Mouse (Mus musculus) thymus, postnatal 25 days (tissue): ENCODE measurements at regions not wholly inside any gene's neighbourhood (a gene's known extent, or its start where the extent isn't known, plus 50 kb on each side); places are given as distances from the start of the nearest gene placed in this dataset.
A peak's percentile ranks its signal among the peaks of the same experiment; 100 is the strongest.
"Not testable (repeated sequence)": the region's sequence is repeated elsewhere in the genome, so short reads cannot be mapped to it uniquely, and the experiment has no call there.

Experiments
- DNase-seq: peaks from one replicate; pipeline ENCODE4 v3.0.0; 2022

DNA sequence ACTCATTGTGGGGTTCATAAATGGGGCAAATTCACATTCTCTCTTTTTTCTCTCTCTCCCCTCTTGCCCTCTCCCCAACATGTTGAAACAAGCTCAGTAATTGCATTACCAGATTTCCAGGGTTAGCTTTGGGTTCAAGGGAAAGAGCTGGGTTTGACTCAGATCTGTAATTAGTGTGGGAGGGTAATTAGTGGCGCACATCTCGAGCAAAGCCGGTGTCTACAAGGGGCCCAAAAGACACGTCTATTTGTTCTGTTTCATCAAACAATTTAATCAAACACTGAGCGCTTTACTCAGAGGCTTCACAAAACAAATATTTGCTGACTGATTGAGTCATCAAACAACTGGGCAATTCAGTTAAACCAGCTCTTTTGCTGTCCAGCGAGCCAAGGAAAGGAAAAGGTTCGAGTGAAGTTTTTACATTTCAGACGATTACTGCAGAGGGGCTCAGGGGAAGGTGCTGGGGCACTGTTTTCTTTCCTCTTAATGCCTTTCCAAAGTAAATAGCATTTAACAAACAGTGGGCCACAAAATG lies 193.6 kb upstream of the Six2 start:
- no peak for DNase-seq

DNA sequence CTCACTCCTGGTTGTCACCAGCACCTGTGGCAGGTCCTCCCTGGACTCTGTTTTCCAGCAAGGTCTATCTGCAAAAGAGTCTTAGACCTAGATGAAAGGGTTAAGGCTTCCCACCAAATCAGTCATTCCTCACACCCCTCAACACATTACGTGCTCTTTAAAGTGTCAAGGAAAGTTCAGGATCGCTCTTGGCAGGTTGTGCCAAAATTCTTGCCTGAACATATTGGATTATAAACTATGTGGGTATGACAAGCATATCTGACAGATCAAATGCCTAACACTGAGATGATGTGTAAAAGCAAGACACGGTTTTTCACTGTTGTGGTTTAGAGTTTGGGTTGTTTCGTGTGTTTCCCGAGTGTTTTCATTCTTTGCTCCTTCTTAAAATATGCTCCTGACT lies 193.0 kb upstream of the Six2 start:
- DNase-seq: no peak

DNA sequence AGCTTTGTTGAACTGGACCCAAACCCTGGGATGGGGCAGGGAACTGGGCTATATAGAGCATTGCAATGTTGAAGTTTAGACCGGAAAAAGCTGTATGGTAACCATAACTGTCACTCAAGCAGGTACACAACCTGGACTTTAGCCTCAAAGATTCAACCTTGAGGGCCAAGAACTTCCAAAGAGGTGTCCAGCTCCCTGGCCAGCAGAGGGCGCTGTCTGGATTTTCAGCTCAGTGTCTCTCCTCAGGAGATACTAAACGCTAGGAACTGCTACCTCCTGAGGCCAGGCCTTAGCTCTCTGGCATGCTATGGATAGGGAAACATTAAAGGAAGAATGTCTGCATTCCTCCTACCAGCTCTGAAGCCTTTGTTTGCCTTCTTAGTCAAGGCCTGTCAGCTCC lies 189.4 kb upstream of the Six2 start:
- peak; percentile 42 for DNase-seq

DNA sequence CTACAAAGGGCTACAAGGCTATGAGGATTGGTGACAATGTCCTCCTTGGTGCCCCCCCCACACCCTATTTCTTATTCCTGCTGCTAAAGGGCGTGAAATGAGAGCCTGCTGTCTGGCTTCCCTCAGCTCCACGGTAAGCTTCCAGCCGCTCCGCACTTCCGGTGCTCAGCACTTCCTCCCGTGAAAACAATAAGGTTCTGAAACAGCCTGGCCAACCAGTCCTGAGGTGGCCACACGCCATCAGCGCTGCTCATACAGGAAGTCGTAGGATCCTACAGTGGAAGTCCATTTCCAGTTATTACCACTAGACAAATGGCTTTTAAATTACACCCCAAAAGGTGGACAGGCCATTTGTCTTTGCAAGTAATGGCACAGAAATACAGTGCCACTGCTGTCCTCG lies 188.8 kb upstream of the Six2 start:
- DNase-seq: no peak

DNA sequence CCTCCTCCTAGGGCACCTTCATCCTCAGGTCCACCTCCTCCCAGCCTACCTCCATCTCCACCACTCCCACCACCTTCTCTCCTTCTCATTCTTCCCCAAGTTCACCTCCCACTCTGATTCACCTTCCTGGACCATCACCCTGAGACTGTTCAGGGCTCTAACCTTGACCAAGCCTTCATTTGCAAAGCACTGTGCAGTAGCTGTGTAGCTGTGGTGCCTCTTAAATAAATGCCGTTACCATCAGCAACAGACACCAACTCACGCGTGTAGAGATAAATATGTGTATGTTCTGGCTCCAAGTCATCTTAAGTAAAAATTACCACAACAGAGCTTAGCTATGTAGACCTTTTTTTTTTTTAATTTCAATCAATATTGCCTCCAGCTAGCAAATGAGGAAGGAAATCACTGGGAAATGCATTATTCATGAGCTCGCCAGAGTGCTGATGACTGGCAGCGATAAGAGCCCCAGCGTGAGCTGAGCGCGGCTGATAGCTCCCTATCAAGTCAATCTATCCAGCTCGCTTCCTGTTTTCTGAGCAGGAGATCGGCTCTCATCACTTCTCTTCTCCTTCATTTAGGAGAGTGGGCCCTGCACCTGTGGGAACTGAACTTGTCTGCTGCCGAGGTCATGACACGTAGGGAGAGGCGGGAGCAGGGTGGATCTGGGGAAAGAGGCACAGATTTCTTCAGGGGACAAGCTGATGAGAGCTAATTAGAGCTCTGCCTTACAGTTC lies 185.9 kb upstream of the Six2 start:
- DNase-seq: no peak

DNA sequence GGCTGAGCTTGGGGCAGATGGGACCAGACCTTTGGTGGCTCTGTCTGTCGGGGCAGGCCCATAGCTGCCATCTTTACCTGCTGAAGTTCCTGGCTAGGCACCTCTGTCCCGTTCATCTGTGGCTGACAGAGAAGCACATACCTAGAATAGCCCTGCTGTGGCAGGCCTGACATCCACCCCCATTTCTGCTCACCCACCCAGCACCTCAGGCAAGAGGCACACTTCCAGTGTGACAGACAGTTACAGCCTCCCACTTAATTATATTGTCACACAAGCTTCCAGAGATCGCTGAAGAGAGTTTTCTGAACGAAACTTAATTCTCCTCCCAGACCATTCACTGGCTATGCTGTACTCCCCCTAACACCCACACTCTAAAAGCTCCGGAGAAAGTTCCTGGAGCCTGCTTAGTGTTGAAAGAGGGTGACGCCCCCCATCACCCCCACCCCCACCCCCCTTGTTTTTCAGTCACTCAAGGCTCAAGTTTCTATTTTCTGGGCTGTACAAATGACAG lies 184.9 kb upstream of the Six2 start:
- no peak for DNase-seq

DNA sequence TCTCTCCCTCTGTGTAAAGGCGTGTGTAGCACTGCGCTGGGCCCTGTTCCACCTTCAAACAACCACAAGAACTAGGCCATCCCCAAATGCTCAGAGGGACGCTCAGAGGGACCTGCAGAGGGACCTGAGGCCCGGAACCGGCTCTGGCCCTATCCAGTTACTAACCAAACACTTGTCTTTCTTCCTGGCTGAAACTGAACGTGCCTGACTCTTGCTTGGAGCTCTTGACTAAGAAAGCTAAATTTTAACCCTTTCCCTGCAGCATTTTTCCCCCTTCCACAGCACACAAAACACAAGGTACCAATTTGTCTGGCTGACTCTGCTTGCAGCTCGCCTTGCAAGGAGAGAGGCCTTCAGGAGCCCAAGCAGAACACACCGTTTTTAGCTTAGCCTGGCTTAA lies 182.3 kb upstream of the Six2 start:
- DNase-seq: no peak

DNA sequence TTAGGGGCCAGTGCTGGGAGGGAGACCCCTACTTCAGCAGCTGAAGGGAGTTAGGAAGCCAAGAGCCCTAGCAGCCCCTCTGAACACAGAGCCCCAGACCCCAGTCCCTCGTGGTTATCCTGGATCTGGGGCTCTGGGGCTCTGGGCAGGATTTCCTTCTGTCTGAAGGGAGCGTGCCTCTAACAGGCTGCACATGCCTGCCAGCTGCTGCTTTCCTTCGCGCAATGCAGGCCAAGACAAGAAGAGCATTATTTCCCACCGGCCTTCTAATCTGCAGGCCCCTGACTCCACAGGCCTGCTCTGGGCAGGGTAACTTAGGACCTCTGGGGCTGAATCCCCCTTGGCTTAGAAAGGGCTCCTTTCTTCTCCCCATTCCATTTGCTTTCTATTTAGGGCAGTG lies 181.1 kb upstream of the Six2 start:
- DNase-seq: no peak

DNA sequence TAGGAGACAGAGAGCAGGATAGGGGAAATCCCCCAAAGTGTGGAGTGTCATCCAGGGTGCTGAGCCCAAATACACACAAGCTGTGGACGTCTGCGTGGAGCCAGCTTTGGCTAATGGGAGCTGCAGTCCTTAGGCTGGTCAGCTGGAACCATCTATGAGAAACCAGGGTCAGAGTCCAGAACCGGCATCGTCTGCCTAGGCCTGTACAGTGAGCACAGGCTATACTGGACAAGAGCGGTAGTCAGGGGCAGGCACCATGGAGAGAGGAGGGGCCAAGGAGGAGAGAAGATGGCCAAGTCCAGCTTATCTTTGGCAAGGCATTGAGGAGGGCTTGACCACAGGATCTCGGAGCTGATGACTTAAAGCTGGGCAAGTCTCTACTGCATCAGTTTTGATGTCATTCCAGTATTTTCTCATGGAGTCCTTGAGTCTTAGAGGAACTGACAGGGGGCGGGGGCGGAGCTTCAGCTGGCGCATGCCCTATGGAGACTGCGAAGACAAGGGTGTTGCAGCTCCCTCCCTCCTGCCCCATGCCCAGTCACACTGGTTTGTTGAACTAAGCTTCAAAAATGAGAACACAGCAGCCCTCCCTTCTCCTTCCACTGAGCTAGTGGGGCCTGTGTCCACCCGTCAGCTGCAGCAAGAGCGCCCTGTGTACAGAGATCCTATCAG lies 180.0 kb upstream of the Six2 start:
- no peak for DNase-seq

DNA sequence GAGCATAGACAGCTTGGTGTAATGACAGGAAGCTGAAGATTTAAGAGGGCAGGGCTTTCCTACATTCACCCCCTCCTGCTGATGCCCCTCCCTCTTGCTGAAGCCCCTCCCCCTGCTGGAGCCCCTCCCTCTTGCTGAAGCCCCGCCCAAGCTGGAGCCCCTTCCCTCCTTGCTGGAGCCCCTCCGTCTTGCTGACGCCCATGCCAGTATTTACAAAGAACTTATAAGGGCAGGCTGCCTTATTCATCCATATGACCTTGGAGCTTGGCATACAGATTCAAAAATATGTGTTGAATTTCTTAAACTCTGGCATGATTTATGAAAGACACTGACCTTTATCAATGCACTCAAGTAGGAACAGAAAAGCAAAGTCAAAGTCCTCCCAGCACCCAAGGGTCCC lies 178.5 kb upstream of the Six2 start:
- no peak for DNase-seq

DNA sequence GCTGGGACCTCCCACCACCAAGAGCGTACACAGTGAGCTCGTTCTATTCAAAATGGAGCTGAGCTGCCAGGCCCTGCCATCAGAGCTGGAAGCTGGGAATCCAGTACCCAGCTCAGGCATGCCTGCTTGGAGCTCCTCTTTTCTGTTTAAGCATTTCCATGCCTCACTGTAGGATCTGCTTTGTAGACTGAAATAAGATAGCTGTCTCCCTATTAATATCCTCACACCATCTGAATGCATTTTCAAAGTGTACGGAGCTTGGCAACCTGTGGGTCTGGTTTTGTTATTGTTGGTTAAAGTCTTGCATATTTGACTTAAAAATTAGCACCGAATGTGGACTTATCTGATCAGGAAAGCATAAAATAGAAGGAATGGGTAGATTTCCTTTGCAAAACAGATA lies 177.9 kb upstream of the Six2 start:
- DNase-seq: no peak

DNA sequence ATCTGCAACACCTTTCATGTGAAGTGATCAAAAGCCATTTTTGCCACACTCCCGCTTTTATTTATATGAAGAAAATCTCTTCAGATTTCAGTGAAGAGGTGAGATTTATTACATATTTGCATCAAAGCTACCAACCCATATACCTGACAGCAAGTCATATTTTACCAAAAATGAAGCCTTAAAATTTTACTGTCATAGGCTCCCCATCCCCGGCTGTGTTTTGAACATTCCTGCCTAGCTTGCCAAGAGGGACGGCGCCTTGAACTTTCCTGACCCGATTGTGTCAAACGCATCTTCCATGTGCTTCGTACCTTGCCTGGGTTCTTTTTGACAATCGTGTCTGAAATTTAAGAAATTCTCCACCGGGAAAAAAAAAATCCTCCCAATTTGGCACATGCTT lies 173.3 kb upstream of the Six2 start:
- DNase-seq: no peak

DNA sequence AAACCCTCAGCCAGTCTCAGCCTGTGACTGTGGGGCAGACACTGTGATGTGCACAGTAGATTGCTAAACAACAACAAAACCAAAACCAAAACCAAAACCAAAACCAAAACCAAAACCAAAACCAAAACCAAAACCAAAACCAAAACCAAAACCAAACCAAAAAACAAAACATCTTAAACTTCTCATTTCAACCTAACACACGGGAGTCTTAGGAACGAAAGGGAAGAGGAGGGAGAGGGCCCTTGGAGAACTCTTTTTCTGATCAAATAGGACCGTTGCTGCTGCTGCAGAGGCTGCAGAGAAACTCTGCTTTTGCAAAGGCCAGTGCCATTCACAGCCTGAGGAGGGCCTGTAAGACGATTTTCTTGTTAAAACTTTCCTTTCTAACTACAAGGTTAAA lies 172.7 kb upstream of the Six2 start:
- DNase-seq: no peak

DNA sequence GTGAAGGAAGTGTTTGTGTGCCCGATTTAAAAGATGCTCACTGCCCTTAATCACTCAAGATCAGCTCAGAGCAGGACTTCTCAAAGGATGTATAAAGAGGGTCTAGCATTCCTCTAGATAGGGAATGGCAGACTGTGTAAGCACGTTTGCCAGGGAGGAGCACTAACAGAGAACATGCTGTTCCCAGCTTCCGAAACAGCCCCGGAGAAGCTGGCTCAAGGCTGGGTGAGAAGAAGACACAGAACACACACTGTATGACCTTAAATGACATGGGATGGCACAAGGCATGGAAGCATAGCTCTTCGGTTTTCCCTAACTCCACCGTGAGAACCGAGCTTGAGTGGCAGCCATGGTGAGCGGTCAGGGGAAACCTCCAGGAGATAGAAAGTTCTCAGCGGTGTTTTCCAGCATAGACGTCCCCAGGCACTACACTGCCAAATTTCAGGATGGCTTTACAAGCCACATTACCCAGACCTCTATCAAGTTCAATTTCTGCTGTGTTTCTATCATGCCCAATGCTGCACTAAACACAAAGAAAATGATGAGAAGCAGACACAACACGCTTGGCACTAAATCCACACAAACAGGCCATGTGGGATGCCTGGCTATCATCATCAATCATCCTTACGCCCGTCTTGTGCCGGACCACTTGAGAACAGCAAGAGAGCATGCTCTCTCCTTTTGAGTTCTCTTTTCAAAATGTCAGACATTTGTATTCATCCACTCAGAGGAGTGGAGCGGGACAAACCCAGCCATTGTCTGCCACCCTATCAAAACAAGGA lies 172.0 kb upstream of the Six2 start:
- DNase-seq: no peak

DNA sequence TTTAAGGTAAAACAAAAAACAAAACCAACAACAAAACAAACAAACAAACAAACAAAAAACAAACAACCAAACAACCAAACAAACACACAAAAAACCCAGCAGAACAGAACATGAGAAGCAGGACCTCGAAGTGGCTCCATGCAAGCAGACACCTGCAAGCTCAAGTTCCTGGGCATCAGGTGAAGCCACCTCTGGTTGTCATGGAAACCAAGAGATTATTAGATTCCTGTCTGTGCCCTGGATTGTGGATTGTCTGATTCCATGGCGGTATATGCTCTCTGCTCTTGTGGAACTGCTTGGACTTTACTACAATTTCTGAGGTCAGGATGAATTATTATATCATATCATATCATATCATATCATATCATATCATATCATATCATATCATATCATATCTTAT lies 170.4 kb upstream of the Six2 start:
- no peak for DNase-seq

DNA sequence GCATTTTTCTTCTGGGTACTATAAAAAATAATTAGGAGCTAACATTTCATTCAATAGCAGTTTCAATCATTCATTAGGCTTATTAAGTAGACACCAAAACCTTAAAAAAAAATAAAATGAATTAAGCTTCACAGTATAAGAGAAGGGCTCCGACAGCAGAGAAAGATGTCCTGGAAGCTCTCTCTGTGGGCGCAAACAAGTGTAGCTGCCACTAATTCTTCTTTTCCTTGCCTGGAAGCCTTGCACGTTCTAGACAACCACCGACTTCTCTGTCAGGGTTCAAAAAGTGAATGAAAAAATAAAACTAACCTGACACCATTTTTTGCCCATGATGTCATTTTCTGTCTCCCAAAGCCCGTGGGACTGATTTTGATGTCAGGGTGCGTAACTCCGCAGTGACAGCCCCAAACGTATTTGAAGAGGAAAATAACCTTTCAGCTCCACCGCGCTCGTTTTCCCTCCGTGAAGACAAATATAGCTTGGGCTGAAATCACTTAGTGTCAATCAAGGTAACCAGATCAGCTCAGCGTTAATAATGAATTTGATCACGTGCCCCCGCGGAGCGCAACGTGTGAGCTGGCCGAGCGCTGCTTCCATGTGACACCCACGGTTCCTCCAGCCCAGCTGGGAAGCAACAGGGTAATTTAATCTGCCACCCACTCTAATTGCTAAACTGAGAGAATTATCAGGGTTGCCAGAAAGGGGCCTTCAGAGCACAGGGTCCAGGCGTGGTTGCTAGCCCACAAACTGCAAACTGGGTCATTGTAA lies 169.8 kb upstream of the Six2 start:
- no peak for DNase-seq

DNA sequence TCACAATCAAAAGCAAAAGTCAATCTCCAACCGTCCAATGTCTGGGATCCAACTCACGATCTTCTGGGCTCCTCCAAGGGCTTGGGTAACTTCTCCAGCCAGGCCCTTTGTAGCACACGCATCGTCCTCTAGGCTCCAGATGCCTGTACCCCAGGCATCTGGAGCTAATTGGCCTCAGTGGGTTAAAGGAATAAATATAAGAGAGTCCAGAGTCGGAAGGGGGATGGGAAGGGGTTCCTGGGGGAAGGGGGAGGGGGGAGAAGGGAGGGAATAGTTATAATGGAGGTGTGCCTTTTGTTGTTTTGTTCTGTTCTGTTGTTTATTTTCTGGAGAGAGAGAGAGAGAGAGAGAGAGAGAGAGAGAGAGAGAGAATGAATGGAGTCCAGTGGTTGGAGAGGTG lies 168.8 kb upstream of the Six2 start:
- not testable (repeated sequence) for DNase-seq

DNA sequence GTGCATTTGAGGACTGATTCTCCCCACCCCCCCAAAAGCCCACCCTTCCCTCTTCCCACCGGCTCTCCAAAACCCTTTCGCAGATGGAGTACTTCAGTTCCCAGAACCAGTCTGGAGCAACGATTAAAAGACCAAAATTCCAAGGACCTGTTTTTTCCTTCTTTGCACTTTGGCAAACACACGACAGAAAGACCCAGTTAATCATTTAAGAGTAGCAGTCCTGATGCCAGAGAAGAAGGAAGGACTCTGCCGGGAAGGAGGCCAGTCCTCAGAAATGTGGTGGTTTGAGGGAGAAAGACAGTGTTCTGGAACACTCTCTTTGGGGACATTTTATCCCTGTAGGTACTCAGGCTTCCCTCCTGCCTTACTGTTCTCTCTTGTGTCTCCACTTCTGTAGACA lies 165.1 kb upstream of the Six2 start:
- no peak for DNase-seq

DNA sequence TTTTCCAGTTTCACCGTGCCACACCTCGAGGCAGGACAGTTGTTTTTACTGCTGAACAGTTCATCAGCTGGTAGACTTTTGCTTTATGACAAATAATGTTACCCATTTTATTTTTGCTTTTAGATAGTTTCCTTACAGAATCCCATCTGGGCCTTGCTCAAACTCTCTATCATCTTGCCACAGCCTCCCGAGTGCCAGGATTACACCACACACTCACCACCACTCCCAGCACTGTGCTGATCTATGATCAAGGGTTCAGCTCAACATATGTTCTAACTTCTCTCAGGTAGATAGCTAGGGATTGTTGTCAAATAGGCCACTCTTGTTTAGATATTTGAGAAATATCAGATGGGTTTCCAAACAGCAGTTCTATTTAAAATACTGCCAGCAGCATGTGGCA lies 160.5 kb upstream of the Six2 start:
- DNase-seq: no peak

DNA sequence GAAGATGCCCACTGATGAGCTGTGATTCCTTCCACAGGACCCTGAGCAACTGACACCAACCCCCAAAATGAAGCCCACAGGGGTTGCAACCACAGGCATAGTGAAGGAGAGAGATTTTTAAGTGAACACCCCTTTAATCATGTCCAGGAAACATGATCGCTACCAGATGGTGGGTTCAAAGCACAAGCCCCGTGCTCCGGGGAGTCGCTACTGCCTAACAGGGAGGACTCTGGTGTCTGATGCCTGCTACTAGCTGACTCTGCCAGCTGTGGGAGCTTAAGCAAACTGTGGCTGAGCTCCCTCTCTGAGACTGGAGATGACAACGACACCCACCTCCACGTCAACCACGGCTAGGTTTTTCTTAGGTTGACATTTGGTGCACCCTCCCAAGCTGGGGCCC lies 159.7 kb upstream of the Six2 start:
- no peak for DNase-seq

DNA sequence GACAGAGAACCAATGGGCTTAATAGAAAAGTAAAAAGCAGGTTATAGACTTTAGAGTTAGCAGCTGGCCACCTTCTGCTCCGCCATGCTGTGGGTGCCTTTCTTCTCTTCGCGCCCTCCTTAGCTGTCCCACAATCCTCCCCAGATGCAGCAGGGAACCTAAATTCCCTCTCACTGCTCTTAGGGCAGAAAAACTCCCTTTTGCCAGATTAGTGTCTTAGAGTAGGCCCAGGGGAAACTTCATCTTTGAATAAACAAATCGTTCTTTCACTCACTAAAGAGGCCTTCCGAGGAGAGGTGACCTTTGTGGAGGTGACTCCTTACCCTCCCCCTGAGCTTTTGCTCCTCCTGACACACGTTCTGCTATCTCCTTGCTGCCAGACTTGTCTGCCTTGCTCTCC lies 157.0 kb upstream of the Six2 start:
- no peak for DNase-seq

DNA sequence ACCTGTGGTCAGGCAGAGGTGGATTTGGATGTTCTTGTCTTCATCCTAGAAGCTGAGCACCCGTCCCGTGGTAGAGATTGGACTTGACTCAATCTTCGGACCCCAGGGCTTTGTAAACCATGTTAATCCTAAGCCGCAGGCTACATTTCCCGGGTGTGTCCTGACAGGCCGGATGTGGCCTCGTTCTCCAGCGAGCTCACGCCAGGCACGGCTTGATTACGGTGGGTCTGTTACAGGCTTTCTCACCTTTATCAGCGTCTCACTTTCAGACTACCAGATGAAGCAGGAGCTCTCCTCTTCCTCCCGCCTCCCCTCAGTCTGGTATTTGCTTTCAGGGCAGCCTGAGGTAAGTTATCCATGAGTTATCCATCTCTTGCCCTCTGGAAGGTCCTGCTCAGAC lies 156.4 kb upstream of the Six2 start:
- no peak for DNase-seq

DNA sequence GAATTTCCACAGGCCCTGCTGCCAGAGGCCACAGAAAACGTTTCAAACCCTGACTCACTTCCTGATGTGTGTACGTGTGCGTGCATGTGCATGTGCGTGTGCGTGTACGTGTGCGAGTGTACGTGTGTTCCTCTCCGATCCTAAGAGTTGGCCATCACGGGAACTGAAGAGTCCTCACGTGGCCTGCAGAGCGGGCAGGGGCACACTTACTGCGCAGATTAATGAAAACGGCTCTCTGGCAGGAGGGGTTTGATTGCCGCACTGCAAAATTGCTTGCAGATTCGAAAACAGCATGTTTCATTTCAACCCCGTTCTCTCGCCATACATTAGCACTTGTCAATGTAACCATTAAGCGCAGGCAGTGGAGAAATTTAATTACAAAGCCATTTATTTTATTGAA lies 135.0 kb upstream of the Six2 start:
- DNase-seq: no peak
